Mouse (Mus musculus) hindbrain, embryonic 11.5 days (tissue): ENCODE measurements around the gene Jade1. TPM values are rescaled to one million over a fixed set of nuclear protein-coding genes. Genes with fewer than 3 reads are reported as not detected.

ENCODE experiments used
- ATAC-seq: fragments of 200-750 bp; cut with Nextera tagmentation; 2 replicates; pipeline ENCODE4 v1.8.0; 2017; ENCODE audit warnings: mild to moderate bottlenecking, moderate TSS enrichment, moderate library complexity; ENCODE audit not compliant: low FRiP score
- DNase-seq: peaks from one replicate; pipeline ENCODE4 v3.0.0-alpha.2; 2015; ENCODE audit warnings: low spot score
- H3K27ac ChIP-seq: fragments of 300-500 bp; sonication (generic); 2 replicates; pipeline ENCODE4 v1.5.1; 2014; ENCODE audit warnings: mild to moderate bottlenecking, low read depth, low read length
- H3K27me3 ChIP-seq: fragments of 300-500 bp; sonication (generic); 2 replicates; pipeline ENCODE4 v1.6.1; 2014; ENCODE audit warnings: mild to moderate bottlenecking, low read length, moderate library complexity, mixed read lengths; ENCODE audit not compliant: control insufficient read depth, insufficient read depth
- H3K36me3 ChIP-seq: fragments of 300-500 bp; sonication (generic); 2 replicates; pipeline ENCODE4 v1.6.1; 2014; ENCODE audit warnings: mild to moderate bottlenecking, low read length, moderate library complexity, mixed read lengths; ENCODE audit not compliant: control insufficient read depth, insufficient read depth
- H3K4me1 ChIP-seq: fragments of 300-500 bp; sonication (generic); replicated peaks from 2 replicates; pipeline ENCODE4 v1.6.1; 2014; ENCODE audit warnings: low read length, mixed read lengths; ENCODE audit not compliant: control insufficient read depth, insufficient read depth
- H3K4me2 ChIP-seq: fragments of 300-500 bp; sonication (generic); replicated peaks from 2 replicates; pipeline ENCODE4 v1.6.1; 2014; ENCODE audit warnings: mild to moderate bottlenecking, low read depth, low read length
- H3K4me3 ChIP-seq: fragments of 300-500 bp; sonication (generic); 2 replicates; pipeline ENCODE4 v1.5.1; 2014; ENCODE audit warnings: low read depth, low read length
- H3K9ac ChIP-seq: fragments of 300-500 bp; sonication (generic); 2 replicates; pipeline ENCODE4 v1.6.1; 2014; ENCODE audit warnings: low read depth, low read length
- H3K9me3 ChIP-seq: fragments of 300-500 bp; sonication (generic); 2 replicates; pipeline ENCODE4 v1.6.1; 2016; ENCODE audit warnings: low read length; ENCODE audit not compliant: control insufficient read depth
- WGBS: fragments of 180-500 bp; shearing (Covaris S2); extraction: QIAGEN DNeasy Blood & Tissue Kit; methylation state at CpG from one replicate; pipeline ENCODE4 v1.1.7; 2014; 5-methylcytosine and 5-hydroxymethylcytosine counted together
- polyA plus RNA-seq: library from polyadenylated mRNA; unstranded; fragments of >200 nt; fragmentation: Nextera tagmentation; extraction: Ambion mirVana; gene quantifications from 2 replicates; pipeline ENCODE4 v1.2.1, GENCODE M21; 2014

The Jade1 gene
- polyA plus RNA-seq, 1 experiment from 2014 or later, result 12.1 TPM

DNA sequence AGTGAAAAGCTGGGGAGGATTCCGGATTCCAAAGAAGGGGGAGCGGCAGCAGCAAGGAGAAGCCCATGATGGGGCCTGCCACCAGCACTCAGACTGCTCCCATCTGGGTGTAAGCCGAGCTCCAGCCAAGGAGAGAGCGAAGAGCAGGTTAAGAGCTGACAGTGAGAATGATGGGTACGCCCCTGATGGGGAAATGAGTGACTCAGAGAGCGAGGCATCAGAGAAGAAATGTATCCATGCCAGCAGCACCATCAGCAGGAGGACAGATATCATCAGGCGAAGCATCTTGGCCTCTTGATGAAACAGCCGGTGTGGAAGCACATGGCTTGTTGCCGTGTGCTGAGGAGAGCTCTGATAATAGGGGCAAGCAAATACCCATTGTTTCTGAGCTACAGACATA, 58.2 kb downstream of the Jade1 start:
- H3K27ac ChIP-seq, result no peak overlapping the region
- 93% methylated on average over 9 of the region's 9 CpGs for WGBS
- no peaks in the 10 kb centered on the region for H3K9me3 ChIP-seq
- H3K27me3 ChIP-seq, result no peaks in the 10 kb centered on the region
- H3K4me3 ChIP-seq, result no peak overlapping the region
- ATAC-seq (no peak), DNase-seq (no peak)
- no peaks in the 10 kb centered on the region for H3K4me1 ChIP-seq
- no peak overlapping the region for H3K4me2 ChIP-seq
- H3K36me3 ChIP-seq, result peaks cover 2% of the 10 kb centered on the region; the same call in 1 of the 2 replicates
- no peak overlapping the region for H3K9ac ChIP-seq

DNA sequence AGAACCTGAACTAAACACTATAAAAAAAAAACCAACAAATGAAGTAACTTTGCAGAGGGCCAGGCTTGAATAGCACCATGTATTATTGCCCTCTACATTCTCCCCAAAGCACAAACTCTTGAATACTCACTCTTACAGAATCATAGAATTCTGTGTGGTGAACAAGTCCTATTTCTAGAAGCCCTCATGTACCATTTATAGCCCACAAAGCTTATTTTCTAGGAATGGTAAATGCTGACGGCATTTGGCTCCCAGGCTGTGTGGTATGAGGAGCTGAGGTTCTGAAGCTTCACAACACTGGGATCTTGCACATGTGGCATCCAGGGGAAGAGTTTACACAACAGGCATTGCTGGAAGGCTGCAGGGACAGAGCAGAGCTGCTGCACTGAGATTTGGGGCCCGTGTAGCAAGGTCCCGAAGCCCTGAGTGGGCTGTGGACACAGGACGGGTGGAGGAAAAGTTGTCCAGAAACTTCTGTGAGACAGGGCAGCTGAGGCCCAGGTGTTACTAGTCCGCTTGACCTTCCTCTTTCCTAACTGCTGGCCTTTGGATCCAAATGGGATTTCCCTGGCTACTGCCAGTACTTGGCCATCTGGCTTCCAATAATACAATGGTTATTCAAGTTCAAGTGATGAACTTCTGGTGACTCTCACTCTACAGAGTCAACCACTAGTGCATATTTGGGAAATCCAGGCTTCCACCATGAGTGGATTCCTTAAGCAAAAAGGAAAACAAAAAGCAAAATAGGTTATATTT, 58.9 kb downstream of the Jade1 start:
- peaks cover 2% of the 10 kb centered on the region; the same call in 1 of the 2 replicates for H3K36me3 ChIP-seq
- 91% methylated on average over 5 of the region's 5 CpGs for WGBS
- no peak for DNase-seq
- no peaks in the 10 kb centered on the region for H3K4me1 ChIP-seq
- H3K9me3 ChIP-seq, result no peaks in the 10 kb centered on the region
- H3K27me3 ChIP-seq, result no peaks in the 10 kb centered on the region
- no peak overlapping the region for H3K9ac ChIP-seq
- no peak overlapping the region for H3K4me2 ChIP-seq
- H3K27ac ChIP-seq, result no peak overlapping the region
- ATAC-seq, result no peak
- no peak overlapping the region for H3K4me3 ChIP-seq

DNA sequence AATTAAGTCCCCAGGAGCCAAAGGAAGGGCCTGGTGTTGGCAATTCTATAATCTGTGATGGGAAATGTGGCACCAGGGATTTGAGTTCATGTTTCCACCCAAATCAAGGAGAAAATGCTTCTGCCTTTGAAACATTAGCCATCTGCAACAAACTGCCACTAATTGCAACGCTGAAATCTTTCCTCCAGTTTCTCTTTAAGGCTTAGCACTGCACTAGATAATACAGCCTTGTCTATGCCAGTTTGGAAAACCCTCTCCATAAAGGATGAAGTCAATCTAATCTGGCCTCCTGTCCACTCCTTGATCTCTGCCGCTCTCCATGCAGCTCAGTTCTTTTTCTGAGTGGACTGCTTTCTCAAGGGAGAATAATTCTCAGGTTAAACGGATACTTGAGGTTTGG, 62.5 kb downstream of the Jade1 start:
- WGBS, result 75% methylated on average over 3 of the region's 3 CpGs
- no peak for ATAC-seq
- Histone ChIP-seq H3K27ac (no peak overlapping the region), H3K36me3 (peaks cover 2% of the 10 kb centered on the region; the same call in 1 of the 2 replicates), H3K4me2 (no peak overlapping the region), H3K27me3 (no peaks in the 10 kb centered on the region), H3K9ac (no peak overlapping the region), H3K4me3 (no peak overlapping the region), H3K9me3 (no peaks in the 10 kb centered on the region), H3K4me1 (no peaks in the 10 kb centered on the region)
- no peak for DNase-seq

DNA sequence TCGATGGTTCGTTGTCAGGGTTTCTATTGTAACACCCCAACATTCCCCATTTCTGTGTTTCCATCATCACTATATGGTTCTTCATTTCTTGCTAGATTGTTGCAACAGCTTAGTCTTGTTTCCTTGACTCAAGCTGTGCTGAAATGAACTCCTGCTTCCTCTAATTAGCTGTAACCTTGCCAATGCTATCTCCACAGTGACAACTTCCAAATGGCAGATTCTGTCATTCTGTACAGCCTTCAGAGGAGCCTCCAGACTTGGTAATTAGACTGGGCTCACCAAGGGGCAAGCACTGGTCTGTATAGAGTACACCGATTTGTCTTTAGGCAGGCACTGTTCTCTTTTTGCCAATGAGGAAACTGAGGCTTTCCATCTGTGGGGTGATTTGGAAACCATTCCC, 63.0 kb downstream of the Jade1 start:
- no peak overlapping the region for H3K4me2 ChIP-seq
- whole genome bisulfite sequencing, result 92% methylated on average over 3 of the region's 3 CpGs
- H3K4me1 ChIP-seq, result no peaks in the 10 kb centered on the region
- no peak overlapping the region for H3K4me3 ChIP-seq
- DNase-seq (no peak), ATAC-seq (no peak)
- no peak overlapping the region for H3K27ac ChIP-seq
- no peak overlapping the region for H3K9ac ChIP-seq
- no peaks in the 10 kb centered on the region for H3K27me3 ChIP-seq
- H3K9me3 ChIP-seq, result no peaks in the 10 kb centered on the region
- peaks cover 2% of the 10 kb centered on the region; the same call in 1 of the 2 replicates for H3K36me3 ChIP-seq

DNA sequence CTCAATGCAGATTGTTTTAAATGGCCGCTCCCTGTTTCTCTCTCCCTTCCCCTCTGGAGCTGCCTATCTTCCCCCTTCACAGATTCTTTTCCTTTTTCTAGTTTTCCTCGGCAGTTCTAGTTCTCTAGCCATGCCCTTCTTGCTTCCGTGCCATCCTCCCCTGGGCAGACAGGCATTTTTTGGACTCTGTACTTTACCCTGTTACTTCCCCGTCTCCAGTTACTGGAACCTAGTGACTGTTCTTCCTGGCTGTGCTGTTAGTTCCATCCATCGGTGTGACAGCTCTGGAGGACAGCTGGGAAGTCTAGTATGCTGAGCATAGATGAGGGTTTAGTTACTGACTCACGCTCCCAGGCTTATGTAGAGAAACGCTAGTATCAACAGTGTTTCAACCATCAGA, 65.4 kb downstream of the Jade1 start:
- Histone ChIP-seq H3K4me3 (no peak overlapping the region), H3K4me2 (no peak overlapping the region), H3K27me3 (no peaks in the 10 kb centered on the region), H3K4me1 (no peaks in the 10 kb centered on the region), H3K9me3 (no peaks in the 10 kb centered on the region), H3K36me3 (no peaks in the 10 kb centered on the region), H3K9ac (no peak overlapping the region), H3K27ac (no peak overlapping the region)
- DNase-seq (no peak), ATAC-seq (no peak)
- 89% methylated on average over 7 of the region's 7 CpGs for WGBS

DNA sequence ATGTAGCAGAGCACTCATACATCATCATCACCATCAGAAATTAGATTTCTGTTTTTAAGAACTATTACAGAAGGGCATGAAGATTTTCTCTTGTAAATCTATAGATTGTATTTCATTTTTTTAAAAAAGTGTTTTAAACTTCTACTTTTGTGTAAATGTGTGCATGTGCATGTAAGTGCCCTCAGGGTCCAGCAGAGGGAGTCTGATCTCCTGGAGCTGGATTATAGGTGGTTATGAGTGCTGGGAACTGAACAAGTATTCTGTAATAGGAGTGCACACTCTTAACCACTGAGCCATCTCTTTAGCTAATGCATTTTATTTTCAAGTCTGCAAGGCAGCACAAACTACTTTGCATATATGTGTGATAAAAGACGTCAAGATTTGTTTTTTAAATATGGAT, 100.1 kb downstream of the Jade1 start:
- no peaks in the 10 kb centered on the region for H3K27me3 ChIP-seq
- 88% methylated on average over 1 of the region's 1 CpGs for WGBS
- H3K36me3 ChIP-seq, result no peaks in the 10 kb centered on the region
- H3K9me3 ChIP-seq, result no peaks in the 10 kb centered on the region
- H3K9ac ChIP-seq, result no peak overlapping the region
- H3K27ac ChIP-seq, result no peak overlapping the region
- ATAC-seq (no peak), DNase-seq (no peak)
- H3K4me1 ChIP-seq, result no peaks in the 10 kb centered on the region
- no peak overlapping the region for H3K4me3 ChIP-seq
- H3K4me2 ChIP-seq, result no peak overlapping the region

Other genes with a start within 250 kb of the Jade1 start
- 24.4 and 31.0 TPM in 2 replicates for gene Sclt1, start 186.8 kb downstream of the Jade1 start, polyA plus RNA-seq
- gene D3Ertd751e, start 186.9 kb downstream of the Jade1 start, polyA plus RNA-seq, result 18.4 and 18.8 TPM in 2 replicates